Mouse (Mus musculus) ES-E14 (cell line): Measurements from ENCODE around the gene Fbxo7. TPM values are rescaled to one million over a fixed set of nuclear protein-coding genes. Genes with fewer than 3 reads are reported as not detected.

ENCODE experiments used
- DNase-seq: peaks from one replicate; pipeline ENCODE4 v3.0.0-alpha.2; 2013; ENCODE audit warnings: low read depth, low spot score
- H3K27ac ChIP-seq: 2 replicates; pipeline ENCODE4 v1.5.1; 2012; ENCODE audit warnings: low read depth, mild to moderate bottlenecking, low read length, moderate library complexity, mixed read lengths; ENCODE audit not compliant: poor library complexity, insufficient read depth, severe bottlenecking
- H3K36me3 ChIP-seq: 2 replicates; pipeline ENCODE4 v1.6.1; 2012; ENCODE audit warnings: mild to moderate bottlenecking, low read length, moderate library complexity, mixed read lengths; ENCODE audit not compliant: control insufficient read depth, poor library complexity, insufficient read depth, severe bottlenecking
- H3K4me1 ChIP-seq, 2 experiments: fragments of 150-350 bp in 1 of 2; sonication (generic) in 1 of 2; 2 replicates each; pipeline ENCODE4 v1.6.1; 2012; ENCODE audit warnings: low read length in 2 of 2, mild to moderate bottlenecking in 1 of 2, mixed read lengths in 1 of 2; ENCODE audit not compliant: control insufficient read depth in 2 of 2, insufficient read depth in 2 of 2, poor library complexity in 1 of 2
- H3K4me3 ChIP-seq, 2 experiments: fragments of 150-350 bp in 1 of 2; sonication (generic) in 1 of 2; 2 replicates each; pipeline ENCODE4 v1.5.1; 2012; ENCODE audit warnings: low read length in 2 of 2, low read depth in 1 of 2, mild to moderate bottlenecking in 1 of 2, mixed read lengths in 1 of 2; ENCODE audit not compliant: insufficient read depth in 1 of 2, poor library complexity in 1 of 2, severe bottlenecking in 1 of 2
- H3K9ac ChIP-seq: 2 replicates; pipeline ENCODE4 v1.6.1; 2012; ENCODE audit warnings: low read depth, mild to moderate bottlenecking, low read length, mixed read lengths; ENCODE audit not compliant: poor library complexity, insufficient read depth, severe bottlenecking
- H3K9me3 ChIP-seq: fragments of 150-350 bp; sonication (generic); 2 replicates; pipeline ENCODE4 v1.6.1; 2012; ENCODE audit warnings: low read depth, mild to moderate bottlenecking, low read length; ENCODE audit not compliant: control insufficient read depth, insufficient read depth
- CHD2 ChIP-seq: IDR thresholded peaks from 2 replicates; pipeline ENCODE4 v1.6.1; 2014; ENCODE audit warnings: mild to moderate bottlenecking, low read depth, low read length, inconsistent platforms
- HCFC1 ChIP-seq: IDR thresholded peaks from 2 replicates; pipeline ENCODE4 v1.6.1; 2012; ENCODE audit warnings: low read length, inconsistent platforms, borderline replicate concordance; ENCODE audit not compliant: insufficient read depth
- MAFK ChIP-seq: IDR thresholded peaks from 2 replicates; pipeline ENCODE4 v1.6.1; 2014; ENCODE audit warnings: mild to moderate bottlenecking, low read depth, low read length, inconsistent platforms; ENCODE audit not compliant: insufficient read depth
- ZC3H11A ChIP-seq: IDR thresholded peaks from 2 replicates; pipeline ENCODE4 v1.6.1; 2012; ENCODE audit warnings: low read depth, mild to moderate bottlenecking, inconsistent platforms, low read length, borderline replicate concordance
- ZNF384 ChIP-seq: IDR thresholded peaks from 2 replicates; pipeline ENCODE4 v1.6.1; 2012; ENCODE audit warnings: low read depth, low read length, inconsistent platforms
- in situ Hi-C, 2 experiments: fragments of 600-800 bp; cut with MboI; formaldehyde crosslinking; loops; one replicate each; pipeline ENCODE4 v1.15.1; 2025; ENCODE audit warnings: low sequenced_read_pairs in 2 of 2, inconsistent platforms in 1 of 2; ENCODE audit not compliant: unreplicated experiment in 2 of 2
- total RNA-seq: library from RNA; depleted of rRNA; stranded (reverse); fragments of 300-350 nt; gene quantifications from 2 replicates; pipeline ENCODE4 v1.2.3, GENCODE M21; 2012

The Fbxo7 gene
- total RNA-seq, 1 experiment = 16.3 TPM

DNA sequence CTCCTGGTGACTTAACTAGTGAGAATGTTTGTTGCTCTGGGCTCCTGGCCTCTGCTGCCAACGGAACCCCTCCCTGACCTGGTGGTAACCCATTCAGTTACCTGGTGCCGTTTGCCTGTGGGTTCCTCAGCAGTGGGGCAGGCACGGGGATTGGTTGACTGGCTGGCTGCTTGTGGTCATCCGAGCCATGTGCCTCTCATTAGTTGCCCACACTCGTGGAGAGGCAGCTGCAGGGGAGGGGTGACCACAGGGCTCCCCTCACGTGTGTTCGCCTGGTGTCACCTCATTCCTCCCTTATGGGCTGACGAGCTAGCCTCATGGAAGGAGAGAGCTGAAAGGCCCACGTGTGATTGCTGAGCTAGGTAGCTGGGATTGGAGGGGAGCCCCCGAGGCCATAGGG, 46.1 kb downstream of the Fbxo7 start:
- in situ Hi-C loops = loop anchor here (10.0 kb wide), 1 partner anchor 397 kb away; no protein-coding TSS in a partner anchor
- no peaks in the 10 kb centered on the region for H3K36me3 ChIP-seq
- no peaks in the 10 kb centered on the region for H3K4me1 ChIP-seq
- TF ChIP-seq CHD2 (no peak), HCFC1 (no peak), MAFK (no peak), ZNF384 (no peak), ZC3H11A (no peak)
- H3K9me3 ChIP-seq = no peaks in the 10 kb centered on the region
- H3K27ac ChIP-seq = no peak overlapping the region
- no peak overlapping the region for H3K4me3 ChIP-seq
- no peak for DNase-seq
- H3K9ac ChIP-seq = no peak overlapping the region

DNA sequence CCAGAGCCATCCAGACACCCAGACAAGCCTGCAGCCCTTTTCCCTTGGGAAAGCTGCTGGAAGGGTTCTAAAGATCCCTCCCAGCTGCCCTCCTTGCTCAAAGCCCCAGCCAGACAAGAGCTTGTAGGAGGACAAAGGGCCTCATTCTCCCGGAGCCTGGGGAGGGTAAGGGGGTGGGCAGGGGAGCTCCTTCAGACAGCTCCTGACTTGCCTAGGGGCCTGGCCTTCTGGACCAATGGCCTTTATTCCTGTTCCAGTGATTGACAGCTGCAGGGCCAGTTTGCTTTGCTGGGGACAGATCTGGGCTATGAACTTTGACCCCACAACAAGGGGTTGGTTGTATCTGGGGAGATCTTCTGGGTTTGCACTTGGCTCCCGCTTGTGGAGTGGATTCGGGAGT, 47.6 kb downstream of the Fbxo7 start:
- TF ChIP-seq ZNF384 = no peak
- no peak for TF ChIP-seq ZC3H11A
- TF ChIP-seq CHD2 = no peak
- TF ChIP-seq MAFK = no peak
- TF ChIP-seq HCFC1 = no peak
- no peak overlapping the region for H3K9ac ChIP-seq

DNA sequence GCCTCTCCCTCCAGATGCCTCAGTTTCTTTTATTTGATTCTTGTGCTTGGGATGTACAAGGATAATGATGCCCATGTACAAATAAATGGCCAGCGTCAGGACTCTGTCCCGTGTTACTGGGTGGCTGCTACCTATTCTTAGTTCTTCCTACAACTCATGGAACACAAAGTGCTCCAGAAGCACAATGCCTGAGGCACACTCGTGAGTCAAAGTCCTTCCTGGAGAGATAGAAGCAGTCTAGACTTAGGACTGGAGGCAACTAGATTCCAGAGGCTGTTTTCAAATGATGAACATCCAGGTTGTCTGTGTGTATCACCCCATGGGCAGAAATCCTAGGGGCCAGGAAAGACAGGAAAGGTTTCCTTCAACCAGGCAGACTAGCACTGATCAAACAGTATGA, 49.0 kb downstream of the Fbxo7 start:
- TF ChIP-seq MAFK = no peak
- TF ChIP-seq HCFC1 = no peak
- no peak for TF ChIP-seq ZNF384
- no peak for TF ChIP-seq CHD2
- no peak for TF ChIP-seq ZC3H11A

More for the DNA sequence above, 47.6 kb downstream of the Fbxo7 start:
- Histone ChIP-seq H3K4me3 (no peak overlapping the region), H3K4me1 (no peaks in the 10 kb centered on the region), H3K9me3 (no peaks in the 10 kb centered on the region), H3K36me3 (no peaks in the 10 kb centered on the region), H3K27ac (no peak overlapping the region)
- no peak for DNase-seq
- in situ Hi-C loops = loop anchor here (10.0 kb wide), 1 partner anchor 395 kb away; no protein-coding TSS in a partner anchor

DNA sequence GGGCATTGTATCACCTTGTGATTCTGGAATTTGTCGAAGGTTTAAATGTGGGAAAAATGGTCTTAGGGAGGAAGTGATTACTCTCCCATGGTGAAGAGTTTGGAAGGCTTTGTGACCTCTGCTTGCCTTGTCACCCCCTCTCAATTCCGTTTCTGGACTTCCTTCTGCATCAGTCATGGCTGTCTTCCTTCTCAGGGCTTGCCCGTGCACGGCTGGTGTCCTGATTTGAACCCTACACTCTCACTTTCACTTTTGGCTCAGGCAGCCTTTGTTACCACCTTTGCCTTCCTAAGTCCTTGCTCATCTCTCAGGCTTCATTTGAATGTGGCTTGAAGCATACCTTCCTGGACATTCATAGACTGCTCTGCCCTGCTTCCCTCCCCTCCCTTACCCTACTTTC, 52.4 kb downstream of the Fbxo7 start:
- no peak overlapping the region for H3K9ac ChIP-seq
- H3K36me3 ChIP-seq = no peaks in the 10 kb centered on the region
- H3K4me3 ChIP-seq = no peak overlapping the region
- H3K4me1 ChIP-seq = no peaks in the 10 kb centered on the region
- in situ Hi-C loops = no loop called here
- no peak overlapping the region for H3K27ac ChIP-seq
- TF ChIP-seq ZNF384 (no peak), MAFK (no peak), HCFC1 (no peak), CHD2 (no peak)
- H3K9me3 ChIP-seq = no peaks in the 10 kb centered on the region
- DNase-seq = no peak

More for the DNA sequence above, 49.0 kb downstream of the Fbxo7 start:
- in situ Hi-C loops = no loop called here
- DNase-seq = no peak
- no peak overlapping the region for H3K9ac ChIP-seq
- H3K4me3 ChIP-seq = no peak overlapping the region
- H3K4me1 ChIP-seq = no peaks in the 10 kb centered on the region
- no peak overlapping the region for H3K27ac ChIP-seq
- H3K36me3 ChIP-seq = no peaks in the 10 kb centered on the region
- H3K9me3 ChIP-seq = no peaks in the 10 kb centered on the region
